Mouse (Mus musculus): ENCODE results near the gene Unc93b1. TPM values are rescaled to one million over a fixed set of nuclear protein-coding genes. Genes with fewer than 3 reads are reported as not detected.

The Unc93b1 gene
- polyA plus RNA-seq, 1 experiment from 2014 or later, result 5.9 TPM

- ATAC-seq (ENCODE audit: low FRiP score) (no peak), DNase-seq (ENCODE audit: low spot score, missing footprints) (no peak)
- 96% methylated on average over 4 of the region's 4 CpGs for WGBS
- Histone ChIP-seq H3K9me3 (ENCODE audit: control insufficient read depth, low read length) (no peaks in the 10 kb centered on the region), H3K4me1 (ENCODE audit: control insufficient read depth, insufficient read depth, low read length) (peaks cover 11% of the 10 kb centered on the region), H3K4me2 (no peak overlapping the region), H3K4me3 (ENCODE audit: low read depth, low read length) (no peak overlapping the region), H3K36me3 (ENCODE audit: control insufficient read depth, insufficient read depth, low read length) (no peaks in the 10 kb centered on the region), H3K27me3 (ENCODE audit: control insufficient read depth, insufficient read depth, low read length) (no peaks in the 10 kb centered on the region), H3K9ac (ENCODE audit: low read length) (no peak overlapping the region), H3K27ac (ENCODE audit: low read depth, low read length) (no peak overlapping the region)
Measured at GRCm38 (mm10) chr19:3899618-3900017, 35.4 kb upstream of the Unc93b1 start.

GRCm38 (mm10) chr19:3902966-3903365 lies 32.0 kb upstream of the Unc93b1 start:
- Histone ChIP-seq H3K4me1 (ENCODE audit: control insufficient read depth, insufficient read depth, low read length) (peaks cover 15% of the 10 kb centered on the region), H3K9ac (ENCODE audit: low read length) (no peak overlapping the region), H3K9me3 (ENCODE audit: control insufficient read depth, low read length) (no peaks in the 10 kb centered on the region), H3K27me3 (ENCODE audit: control insufficient read depth, insufficient read depth, low read length) (no peaks in the 10 kb centered on the region; the same call in 1 of the 2 replicates), H3K4me3 (ENCODE audit: low read depth, low read length) (no peak overlapping the region), H3K36me3 (ENCODE audit: control insufficient read depth, insufficient read depth, low read length) (0 out of 2 replicates have a peak, but pooled peaks cover under 1% of the 10 kb centered on the region), H3K27ac (ENCODE audit: low read depth, low read length) (no peak overlapping the region), H3K4me2 (no peak overlapping the region)
- DNase-seq (ENCODE audit: low spot score, missing footprints) (no peak), ATAC-seq (ENCODE audit: low FRiP score) (no peak)
- 74% methylated on average over 12 of the region's 12 CpGs for WGBS

- H3K27me3 ChIP-seq (ENCODE audit: control insufficient read depth, insufficient read depth, low read length), result no peaks in the 10 kb centered on the region; the same call in 1 of the 2 replicates
- no peak overlapping the region for H3K9ac ChIP-seq (ENCODE audit: low read length)
- no peak overlapping the region for H3K4me2 ChIP-seq
- no peak for ATAC-seq (ENCODE audit: low FRiP score)
- H3K4me1 ChIP-seq (ENCODE audit: control insufficient read depth, insufficient read depth, low read length), result peaks cover 15% of the 10 kb centered on the region
- H3K36me3 ChIP-seq (ENCODE audit: control insufficient read depth, insufficient read depth, low read length), result peaks cover 9% of the 10 kb centered on the region; the same call in 1 of the 2 replicates
- 63% methylated on average over 25 of the region's 25 CpGs for WGBS
- no peak overlapping the region for H3K27ac ChIP-seq (ENCODE audit: low read depth, low read length)
- H3K4me3 ChIP-seq (ENCODE audit: low read depth, low read length), result no peak overlapping the region
- H3K9me3 ChIP-seq (ENCODE audit: control insufficient read depth, low read length), result no peaks in the 10 kb centered on the region
- DNase-seq (ENCODE audit: low spot score, missing footprints), result no peak
Measured at GRCm38 (mm10) chr19:3903648-3904362, 31.2 kb upstream of the Unc93b1 start.

- Histone ChIP-seq H3K4me3 (ENCODE audit: low read depth, low read length) (no peak overlapping the region), H3K27me3 (ENCODE audit: control insufficient read depth, insufficient read depth, low read length) (no peaks in the 10 kb centered on the region; the same call in 1 of the 2 replicates), H3K4me2 (no peak overlapping the region), H3K27ac (ENCODE audit: low read depth, low read length) (no peak overlapping the region), H3K4me1 (ENCODE audit: control insufficient read depth, insufficient read depth, low read length) (peaks cover 15% of the 10 kb centered on the region), H3K9ac (ENCODE audit: low read length) (no peak overlapping the region), H3K36me3 (ENCODE audit: control insufficient read depth, insufficient read depth, low read length) (peaks cover 10% of the 10 kb centered on the region; the same call in 1 of the 2 replicates), H3K9me3 (ENCODE audit: control insufficient read depth, low read length) (no peaks in the 10 kb centered on the region)
- ATAC-seq (ENCODE audit: low FRiP score) (no peak), DNase-seq (ENCODE audit: low spot score, missing footprints) (no peak)
- 70% methylated on average over 10 of the region's 10 CpGs for WGBS
Measured at GRCm38 (mm10) chr19:3904363-3904675, 30.7 kb upstream of the Unc93b1 start.

GRCm38 (mm10) chr19:3905261-3905969 lies 29.6 kb upstream of the Unc93b1 start:
- Histone ChIP-seq H3K9me3 (ENCODE audit: control insufficient read depth, low read length) (no peaks in the 10 kb centered on the region), H3K27ac (ENCODE audit: low read depth, low read length) (no peak overlapping the region), H3K27me3 (ENCODE audit: control insufficient read depth, insufficient read depth, low read length) (no peaks in the 10 kb centered on the region; the same call in 1 of the 2 replicates), H3K9ac (ENCODE audit: low read length) (no peak overlapping the region), H3K4me3 (ENCODE audit: low read depth, low read length) (no peak overlapping the region), H3K4me2 (no peak overlapping the region; the same call in 1 of the 2 replicates), H3K4me1 (ENCODE audit: control insufficient read depth, insufficient read depth, low read length) (peaks cover 15% of the 10 kb centered on the region), H3K36me3 (ENCODE audit: control insufficient read depth, insufficient read depth, low read length) (peaks cover 10% of the 10 kb centered on the region; the same call in 1 of the 2 replicates)
- WGBS, result 48% methylated on average over 6 of the region's 6 CpGs
- DNase-seq (ENCODE audit: low spot score, missing footprints) (peak; percentile 84), ATAC-seq (ENCODE audit: low FRiP score) (no peak)

- Histone ChIP-seq H3K4me1 (ENCODE audit: control insufficient read depth, insufficient read depth, low read length) (peaks cover 15% of the 10 kb centered on the region), H3K4me2 (peak overlapping the region; percentile 73), H3K36me3 (ENCODE audit: control insufficient read depth, insufficient read depth, low read length) (peaks cover 10% of the 10 kb centered on the region; the same call in 1 of the 2 replicates), H3K9me3 (ENCODE audit: control insufficient read depth, low read length) (no peaks in the 10 kb centered on the region), H3K9ac (ENCODE audit: low read length) (peak overlapping the region; percentile 57), H3K4me3 (ENCODE audit: low read depth, low read length) (peak overlapping the region; percentile 38), H3K27ac (ENCODE audit: low read depth, low read length) (no peak overlapping the region), H3K27me3 (ENCODE audit: control insufficient read depth, insufficient read depth, low read length) (no peaks in the 10 kb centered on the region; the same call in 1 of the 2 replicates)
- ATAC-seq (ENCODE audit: low FRiP score) (no peak; the same call in 1 of the 2 replicates), DNase-seq (ENCODE audit: low spot score, missing footprints) (no peak)
- 52% methylated on average over 10 of the region's 10 CpGs for WGBS
Measured at GRCm38 (mm10) chr19:3906326-3906725, 28.7 kb upstream of the Unc93b1 start.

GRCm38 (mm10) chr19:3906795-3907786 lies 27.9 kb upstream of the Unc93b1 start, which contains the start of gene Tcirg1:
TSS of gene Tcirg1 (minus strand) at chr19:3907133.
- H3K27ac ChIP-seq (ENCODE audit: low read depth, low read length), result no peak within 1 kb of the TSS
- H3K4me1 ChIP-seq (ENCODE audit: control insufficient read depth, insufficient read depth, low read length), result peaks cover 20% of the 10 kb centered on the region
- no peaks in the 10 kb centered on the region; the same call in 1 of the 2 replicates for H3K27me3 ChIP-seq (ENCODE audit: control insufficient read depth, insufficient read depth, low read length)
- H3K4me2 ChIP-seq, result peak within 1 kb of the TSS; percentile 73
- peak within 1 kb of the TSS; percentile 57 for H3K9ac ChIP-seq (ENCODE audit: low read length)
- H3K9me3 ChIP-seq (ENCODE audit: control insufficient read depth, low read length), result no peaks in the 10 kb centered on the region
- DNase-seq (ENCODE audit: low spot score, missing footprints), result peak; percentile 89
- H3K36me3 ChIP-seq (ENCODE audit: control insufficient read depth, insufficient read depth, low read length), result peaks cover 10% of the 10 kb centered on the region; the same call in 1 of the 2 replicates
- peak within 1 kb of the TSS; percentile 38 for H3K4me3 ChIP-seq (ENCODE audit: low read depth, low read length)
- ATAC-seq (ENCODE audit: low FRiP score), result peak; percentile 61
- 6% methylated on average over 36 of the region's 36 CpGs for WGBS

GRCm38 (mm10) chr19:3907876-3908660 lies 26.9 kb upstream of the Unc93b1 start:
- Histone ChIP-seq H3K4me1 (ENCODE audit: control insufficient read depth, insufficient read depth, low read length) (peaks cover 22% of the 10 kb centered on the region), H3K9me3 (ENCODE audit: control insufficient read depth, low read length) (no peaks in the 10 kb centered on the region), H3K4me3 (ENCODE audit: low read depth, low read length) (no peak overlapping the region), H3K9ac (ENCODE audit: low read length) (no peak overlapping the region), H3K27me3 (ENCODE audit: control insufficient read depth, insufficient read depth, low read length) (no peaks in the 10 kb centered on the region; the same call in 1 of the 2 replicates), H3K4me2 (no peak overlapping the region), H3K27ac (ENCODE audit: low read depth, low read length) (no peak overlapping the region), H3K36me3 (ENCODE audit: control insufficient read depth, insufficient read depth, low read length) (peaks cover 10% of the 10 kb centered on the region; the same call in 1 of the 2 replicates)
- no peak for ATAC-seq (ENCODE audit: low FRiP score)
- WGBS, result 84% methylated on average over 8 of the region's 8 CpGs
- DNase-seq (ENCODE audit: low spot score, missing footprints), result no peak
